Mouse (Mus musculus): ENCODE data around the gene 9330159F19Rik.

9330159F19Rik gene

DNA sequence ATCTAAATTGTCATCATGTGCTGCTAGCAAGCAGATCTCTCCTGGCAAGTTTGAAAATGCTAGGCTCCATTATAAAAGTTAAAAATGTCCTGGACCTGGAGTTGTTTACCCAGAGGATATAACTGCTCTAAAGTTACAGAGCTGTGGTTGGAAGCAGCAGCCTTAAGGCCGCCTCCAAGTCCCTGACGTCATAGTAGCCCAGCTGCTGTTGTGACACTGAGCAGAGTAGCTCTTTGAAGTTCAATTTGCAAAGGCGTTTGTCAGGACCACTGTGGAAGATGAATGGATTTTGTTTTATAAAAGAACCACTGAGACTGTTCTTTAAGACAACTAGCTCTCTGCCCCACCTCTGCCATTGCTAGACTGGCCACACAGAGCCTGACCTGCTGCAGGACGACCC is at the start of gene 9330159F19Rik:
Gene 9330159F19Rik (plus strand): TSS at position 154 of the 400 bp plus-strand sequence.
- DNase-seq (ENCODE audit: low spot score in 2 of 2): no peak

DNA sequence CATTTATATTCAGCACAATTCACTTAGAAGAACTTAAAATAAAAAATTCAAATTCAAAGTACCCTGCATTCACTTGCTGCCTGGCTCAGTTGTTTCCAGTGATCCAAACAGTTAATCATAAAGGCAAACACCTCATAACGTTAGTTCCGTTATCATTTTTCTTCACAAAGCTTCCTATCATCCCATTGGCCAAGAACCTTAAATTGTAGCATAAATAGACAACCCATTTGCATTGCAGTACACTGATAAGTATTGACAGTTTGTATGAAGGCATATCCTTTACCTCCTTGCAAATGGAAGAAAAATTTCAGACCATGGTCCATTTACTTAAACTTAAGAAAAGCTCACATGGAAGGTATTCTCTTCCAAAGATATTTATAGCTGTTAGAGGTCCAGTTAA is 49.7 kb upstream of the 9330159F19Rik start:
- DNase-seq (ENCODE audit: low spot score in 2 of 2): no peak

- no peak for DNase-seq (ENCODE audit: low spot score in 2 of 2)
These were observed 37.6 kb upstream of the 9330159F19Rik start for GRCm38 (mm10) chr10:29173778-29174177.

DNA sequence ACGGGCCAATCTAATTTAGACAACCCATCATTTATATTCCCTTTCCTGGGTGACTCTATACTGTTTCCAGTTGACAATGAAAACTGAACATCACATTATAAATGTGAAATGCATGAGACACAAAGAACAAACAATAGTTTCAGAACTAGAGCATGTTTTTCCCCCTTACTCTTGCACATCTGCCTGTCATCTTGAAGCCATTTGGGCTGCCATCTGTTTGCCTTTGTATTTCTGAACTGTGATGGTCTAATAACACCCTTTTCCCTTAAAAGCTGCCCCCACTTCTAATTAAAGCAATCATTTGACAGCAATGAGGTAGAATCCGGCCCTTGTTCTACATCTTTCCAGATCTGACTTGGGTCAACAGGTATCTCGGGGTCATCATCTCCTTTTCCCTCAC is 35.8 kb upstream of the 9330159F19Rik start:
- no peak for DNase-seq (ENCODE audit: low spot score in 2 of 2)

DNA sequence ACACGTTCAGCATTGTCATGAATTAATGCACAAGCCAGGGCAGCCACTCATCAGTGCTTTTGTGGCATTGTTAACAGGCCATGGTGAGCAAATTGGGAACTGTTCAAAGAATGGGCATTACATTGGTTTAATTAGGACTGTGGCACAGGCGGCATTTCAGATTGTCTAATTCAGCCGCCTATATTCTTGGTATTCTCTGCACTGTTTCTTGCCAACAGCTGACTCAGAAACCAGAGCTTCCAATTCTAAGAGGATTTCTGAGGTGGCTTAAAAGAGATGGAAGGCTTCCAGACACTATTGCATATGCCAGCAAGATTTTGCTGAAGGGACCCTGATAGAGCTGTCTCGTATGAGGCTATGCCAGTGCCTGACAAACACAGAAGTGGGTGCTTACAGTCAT is 34.5 kb upstream of the 9330159F19Rik start:
- no peak for DNase-seq (ENCODE audit: low spot score in 2 of 2)

- no peak for DNase-seq (ENCODE audit: low spot score in 2 of 2)
These were observed 33.4 kb upstream of the 9330159F19Rik start for GRCm38 (mm10) chr10:29178003-29178402.

GRCm38 (mm10) chr10:29180210-29180609 is 31.2 kb upstream of the 9330159F19Rik start:
- no peak for DNase-seq (ENCODE audit: low spot score in 2 of 2)

- DNase-seq (ENCODE audit: low spot score in 2 of 2): no peak
These were observed 30.4 kb upstream of the 9330159F19Rik start for GRCm38 (mm10) chr10:29181046-29181445.

- DNase-seq (ENCODE audit: low spot score in 2 of 2): no peak
These were observed 17.6 kb upstream of the 9330159F19Rik start for GRCm38 (mm10) chr10:29193769-29194168.

GRCm38 (mm10) chr10:29196811-29197210 is 14.6 kb upstream of the 9330159F19Rik start:
- DNase-seq (ENCODE audit: low spot score in 2 of 2): no peak

DNA sequence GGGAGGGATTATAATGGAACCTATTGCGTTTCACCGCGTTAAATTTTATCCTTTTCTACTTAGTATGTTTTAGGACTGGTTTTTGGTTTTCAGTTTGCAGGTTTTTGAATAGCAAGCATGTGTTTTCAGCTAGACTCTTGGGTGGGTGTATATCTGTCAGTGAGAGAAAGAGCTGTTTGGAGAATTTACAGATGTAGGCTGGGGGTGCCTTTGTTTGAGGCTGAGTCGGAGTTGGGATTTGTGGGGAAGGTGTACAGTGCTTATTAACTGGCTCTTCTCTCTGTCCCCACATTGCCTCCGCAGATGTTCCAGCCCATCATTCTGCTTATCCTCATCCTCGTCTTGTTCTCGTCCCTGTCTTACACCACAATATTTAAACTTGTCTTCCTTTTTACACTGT is 12.8 kb upstream of the 9330159F19Rik start, which contains the start of gene Gm49353:
Gene Gm49353 (plus strand): TSS at position 313 of the 400 bp plus-strand sequence.
- no peak for DNase-seq (ENCODE audit: low spot score in 2 of 2)

DNA sequence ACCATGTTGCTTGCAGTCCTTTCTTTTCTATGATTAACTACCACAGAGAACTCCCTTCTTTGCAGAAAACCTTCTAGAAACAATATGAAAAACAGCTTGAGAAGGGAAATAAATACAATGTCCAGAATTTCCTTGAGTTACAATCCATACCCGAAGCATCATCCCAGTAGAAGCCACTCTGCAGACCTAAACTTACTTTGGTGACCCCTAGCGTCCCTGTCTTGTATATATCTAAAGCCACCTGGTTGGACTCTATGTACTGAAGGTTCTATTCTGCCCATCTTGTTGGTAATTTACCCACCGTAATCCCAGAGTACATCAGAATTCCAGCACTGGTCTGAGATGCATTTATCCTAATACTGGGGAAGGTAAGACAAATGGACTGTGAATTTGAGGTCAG is 11.6 kb upstream of the 9330159F19Rik start:
- DNase-seq (ENCODE audit: low spot score in 2 of 2): no peak

GRCm38 (mm10) chr10:29200609-29201008 is 10.8 kb upstream of the 9330159F19Rik start:
- no peak for DNase-seq (ENCODE audit: low spot score in 2 of 2)

DNA sequence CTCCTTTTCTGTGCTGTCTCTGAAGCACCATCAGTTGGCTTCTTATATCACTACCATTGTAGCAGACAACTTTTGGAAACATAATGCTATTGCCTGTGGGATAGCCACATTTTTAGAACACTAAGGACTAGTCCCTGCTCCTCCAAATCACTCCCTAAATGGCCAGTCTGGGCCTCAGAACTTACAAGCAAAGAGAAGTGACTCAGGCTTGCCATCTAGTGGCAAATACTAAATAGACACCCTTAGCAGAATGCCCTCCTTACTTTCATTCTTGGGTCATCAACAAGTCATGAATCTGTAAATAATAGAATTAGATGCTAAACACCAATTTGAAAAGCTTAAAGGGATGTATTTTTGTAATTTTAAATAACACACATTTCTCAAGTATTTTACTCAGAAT is 4.7 kb upstream of the 9330159F19Rik start:
- DNase-seq (ENCODE audit: low spot score in 2 of 2): no peak

DNA sequence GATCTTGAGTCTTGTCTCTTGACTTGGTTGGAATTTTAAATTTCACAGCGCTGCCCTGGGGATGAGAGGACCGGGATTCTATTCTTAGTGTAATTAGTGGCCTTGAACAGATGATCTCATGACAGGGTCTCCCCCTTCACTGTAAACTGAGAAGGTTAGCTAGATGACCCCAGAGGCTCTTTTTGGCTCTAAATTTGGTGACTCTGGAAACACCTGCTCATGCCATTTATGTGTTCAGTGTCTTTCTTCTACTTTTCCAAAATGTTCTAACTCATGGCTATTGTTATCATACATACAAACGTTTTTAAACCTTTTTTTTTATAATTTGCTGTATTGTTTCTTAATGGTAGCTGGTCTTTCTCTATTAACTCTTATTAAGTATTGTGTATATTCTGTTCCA is 2.7 kb upstream of the 9330159F19Rik start:
- no peak for DNase-seq (ENCODE audit: low spot score in 2 of 2)

- DNase-seq (ENCODE audit: low spot score in 2 of 2): no peak
These were observed 2.2 kb downstream of the 9330159F19Rik start for GRCm38 (mm10) chr10:29213534-29214100.

GRCm38 (mm10) chr10:29216957-29217356 is 5.6 kb downstream of the 9330159F19Rik start:
- no peak for DNase-seq (ENCODE audit: low spot score in 2 of 2)

GRCm38 (mm10) chr10:29217451-29217850 is 6.0 kb downstream of the 9330159F19Rik start:
- DNase-seq (ENCODE audit: low spot score in 2 of 2): no peak

- no peak for DNase-seq (ENCODE audit: low spot score in 2 of 2)
These were observed 13.9 kb downstream of the 9330159F19Rik start for GRCm38 (mm10) chr10:29225329-29225728.

DNA sequence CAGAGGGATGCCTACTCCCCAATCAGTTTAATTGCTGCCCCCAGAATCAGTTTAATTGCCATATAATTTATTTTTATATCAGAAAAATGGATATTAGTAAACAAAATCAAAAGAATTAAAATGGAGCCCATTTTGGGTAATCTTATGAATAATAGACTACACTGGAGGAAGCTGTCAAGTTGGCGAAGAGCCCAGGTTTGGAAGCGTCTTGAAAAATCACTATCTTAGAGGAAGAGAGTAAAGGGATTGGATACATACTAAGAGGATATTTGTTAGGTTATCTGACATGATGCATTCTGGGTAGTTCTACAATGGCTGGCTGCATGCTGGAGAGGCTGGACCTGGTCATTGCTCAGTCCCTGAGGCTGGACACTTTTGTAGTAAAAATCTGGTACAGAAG is 19.8 kb downstream of the 9330159F19Rik start:
- DNase-seq (ENCODE audit: low spot score in 2 of 2): no peak

All from frontal cortex, postnatal 25 days (tissue).